Mouse (Mus musculus) testis, postnatal 14 days (tissue): Measurements from ENCODE around the gene Pitpna.
A peak's percentile ranks its signal among the peaks of the same experiment; 100 is the strongest.
"Not testable (repeated sequence)": the region's sequence is repeated elsewhere in the genome, so short reads cannot be mapped to it uniquely, and the experiment has no call there.

ENCODE experiments used
- DNase-seq: peaks from one replicate; pipeline ENCODE4 v3.0.0; 2021; ENCODE audit warnings: low spot score

The Pitpna gene

DNA sequence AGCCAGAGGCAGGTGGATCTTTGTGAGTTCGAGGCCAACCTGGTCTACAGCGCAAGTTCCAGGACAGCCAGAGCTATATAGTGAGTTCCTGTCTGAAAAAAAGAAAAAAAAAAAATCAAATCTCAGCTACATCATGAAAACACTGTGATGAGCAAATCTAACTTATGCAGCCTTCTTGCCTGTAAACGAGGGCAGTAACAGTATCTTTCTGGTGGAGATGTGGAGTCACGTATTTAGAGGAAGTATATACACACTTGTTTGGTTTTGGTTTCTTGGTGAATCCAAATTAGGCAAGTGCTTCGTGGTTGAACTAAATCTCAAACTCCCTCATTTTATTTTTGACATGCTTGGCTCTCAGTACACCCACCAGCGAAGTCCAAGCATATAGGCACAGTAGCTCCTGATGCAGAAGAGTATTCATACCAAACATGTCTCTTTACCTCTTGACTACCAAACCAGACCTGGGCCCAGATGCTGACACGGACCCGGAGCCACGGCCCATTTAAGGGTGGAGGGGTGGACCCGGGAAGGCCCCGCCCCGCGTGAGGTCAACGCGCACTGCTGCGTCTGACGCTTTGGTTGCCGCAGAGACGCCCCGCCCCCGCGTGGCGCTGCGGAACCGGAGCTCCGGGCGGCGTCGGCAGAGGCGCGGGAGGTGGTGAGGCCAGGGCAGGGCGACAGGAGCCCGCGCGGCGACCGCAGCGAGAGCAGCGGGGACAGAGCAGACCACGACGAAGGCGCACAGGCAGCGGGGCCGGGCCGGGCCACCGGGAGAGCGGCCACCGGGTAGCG lies at the start of gene Pitpna:
Gene Pitpna (plus strand): TSS at position 605 of the 792 bp plus-strand sequence.
- peak; percentile 92 for DNase-seq

DNA sequence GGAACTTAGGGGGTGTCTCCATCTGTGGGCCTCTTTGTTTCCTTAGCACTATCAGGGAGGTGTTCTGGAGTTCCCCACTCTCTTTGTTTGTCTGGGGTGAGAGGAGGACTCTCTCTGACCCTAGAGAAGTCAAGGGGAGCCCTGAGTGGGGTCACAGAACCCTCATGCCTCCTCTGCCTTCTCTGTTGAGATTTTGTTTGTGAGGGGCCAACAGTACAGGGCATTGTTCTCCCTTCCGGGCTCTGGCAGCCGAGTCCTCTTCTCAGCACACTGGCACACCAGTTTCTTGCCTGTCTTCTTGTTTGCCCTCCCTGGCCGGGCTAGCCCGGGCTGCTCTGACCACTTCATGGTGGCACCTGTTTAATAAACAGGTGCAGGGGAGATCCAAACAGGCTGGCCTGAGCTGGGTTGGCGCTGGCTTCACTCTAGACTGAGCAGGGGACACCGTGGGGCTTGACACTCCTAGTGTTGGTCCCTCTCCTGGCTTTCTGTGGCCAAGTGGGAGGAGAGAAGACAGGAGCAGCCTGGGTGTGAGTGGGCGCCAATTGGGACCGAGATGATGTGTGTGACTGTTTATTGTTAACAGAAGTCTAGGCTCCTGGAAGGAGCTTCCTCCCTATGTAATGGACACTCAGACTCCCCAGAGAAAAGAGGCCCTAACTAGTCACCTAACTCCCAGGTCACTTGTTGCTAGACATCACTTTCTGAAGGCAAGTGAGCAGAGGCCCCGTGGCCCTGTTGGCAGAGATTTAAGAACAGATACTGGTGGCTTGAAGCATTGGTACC lies 49.5 kb upstream of the Pitpna start:
- no peak for DNase-seq

DNA sequence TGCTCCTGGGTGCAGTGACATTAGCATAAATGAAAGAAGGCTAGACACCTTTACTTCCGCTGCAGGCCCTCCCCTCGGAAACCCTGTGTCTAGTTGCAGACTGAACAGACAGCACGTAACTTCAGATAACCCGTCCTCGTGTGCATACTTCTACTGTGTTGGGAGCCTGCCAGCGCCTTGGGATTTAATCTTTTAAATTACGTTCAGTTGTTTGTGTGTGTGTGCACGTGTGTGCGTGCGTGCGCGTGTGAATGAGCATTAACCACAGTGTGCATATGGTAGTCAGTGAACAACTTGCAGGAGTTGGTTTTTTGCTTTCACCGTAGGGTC lies 49.0 kb upstream of the Pitpna start:
- DNase-seq: no peak

DNA sequence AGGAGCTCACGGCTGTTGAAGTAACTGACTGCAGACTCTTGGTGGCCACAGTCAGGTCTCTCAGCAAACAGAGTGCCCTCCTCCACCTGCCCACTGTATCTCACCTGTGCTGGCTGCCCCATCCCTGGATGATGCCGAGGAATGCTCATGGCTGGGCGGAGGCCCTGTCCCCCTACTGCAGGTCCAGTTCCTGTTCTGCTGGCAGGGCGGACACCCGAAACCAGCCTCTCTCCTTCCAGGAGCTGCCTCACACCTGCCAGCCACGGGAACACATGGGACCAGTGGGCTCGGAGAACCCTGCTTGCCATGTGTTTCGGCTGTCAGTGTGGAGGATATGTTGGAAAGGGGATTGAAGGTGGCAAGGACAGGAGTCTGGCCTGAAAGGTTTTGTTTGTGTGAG lies 47.7 kb upstream of the Pitpna start:
- DNase-seq: no peak

DNA sequence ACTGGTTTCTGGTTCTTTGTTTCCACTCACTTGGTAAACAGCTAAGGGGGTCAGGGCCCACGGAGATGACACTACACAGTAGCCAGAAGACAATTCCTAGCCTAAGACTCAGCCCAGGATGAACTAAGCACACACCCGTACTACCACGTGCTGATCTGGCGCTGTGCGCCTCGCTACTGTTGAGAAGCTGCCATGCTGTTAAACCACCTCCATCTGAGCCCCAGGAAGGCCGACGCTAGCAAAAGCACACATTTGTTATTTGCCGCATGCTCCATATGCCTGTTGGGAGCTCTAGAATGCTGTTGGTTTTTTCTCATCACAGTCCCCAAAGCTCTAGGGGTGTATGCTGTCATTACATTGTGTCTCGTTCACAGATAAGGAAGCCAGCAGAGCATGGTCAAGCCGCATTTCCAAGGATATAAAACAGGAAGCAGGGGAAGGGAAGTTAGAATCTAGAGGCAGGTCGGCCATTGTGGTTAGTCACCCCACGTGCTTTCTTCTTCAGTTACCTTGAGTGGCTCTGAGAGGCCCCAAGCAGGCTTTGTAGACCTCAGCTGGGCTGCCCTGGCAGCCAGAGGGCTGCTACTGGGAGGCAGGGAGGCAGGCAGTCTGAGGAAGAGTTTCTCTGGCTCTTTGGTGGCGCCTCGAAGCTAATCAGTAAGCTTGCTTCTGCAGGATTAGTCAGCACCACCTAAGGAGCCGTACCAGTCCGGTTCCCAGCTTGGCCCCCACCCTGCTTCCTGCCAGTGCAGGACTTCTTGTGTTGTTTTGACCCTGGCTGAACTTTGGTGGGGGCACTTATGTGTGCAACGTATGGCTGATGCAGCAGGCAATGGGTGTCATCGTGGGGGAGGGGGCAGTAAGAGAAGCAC lies 47.0 kb upstream of the Pitpna start:
- DNase-seq: no peak

DNA sequence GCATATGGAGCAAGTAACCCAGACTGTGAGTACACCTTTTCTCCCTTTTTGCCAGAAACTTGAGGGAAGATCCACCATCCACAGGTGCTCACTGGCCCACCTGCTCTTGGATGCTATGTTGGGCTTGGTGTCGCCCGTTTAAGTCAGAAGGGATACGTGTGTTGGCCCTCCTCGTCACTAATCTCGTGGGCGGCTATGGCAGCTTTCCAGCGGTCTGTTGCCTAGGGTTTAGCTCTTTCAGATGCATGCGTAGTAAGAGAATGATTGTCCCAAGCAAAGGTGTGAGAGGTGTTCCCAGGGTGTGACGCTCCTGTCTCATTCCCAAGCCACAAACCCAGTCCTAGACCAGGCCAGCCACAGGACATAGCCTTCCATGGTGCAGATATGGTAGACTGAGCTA lies 43.2 kb upstream of the Pitpna start:
- no peak for DNase-seq

DNA sequence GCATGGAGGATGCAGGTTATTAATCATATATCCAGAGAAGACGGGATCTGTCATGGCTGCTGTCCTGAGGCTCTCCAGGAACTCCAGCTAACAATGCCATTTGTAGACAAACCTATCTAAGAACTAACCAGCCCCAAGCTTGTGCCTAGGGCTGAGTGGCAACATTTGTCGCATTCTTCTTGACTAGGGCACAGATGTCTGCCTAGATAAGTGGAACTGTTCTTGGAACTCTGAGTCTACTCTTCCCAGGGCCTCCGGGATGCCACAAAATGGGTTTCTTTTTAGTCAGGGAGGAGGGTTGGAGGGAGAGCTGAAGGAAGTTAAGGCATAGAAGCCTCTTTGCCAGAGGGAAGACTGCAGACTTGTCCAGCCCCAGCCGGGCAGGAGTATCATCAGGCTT lies 41.8 kb upstream of the Pitpna start:
- DNase-seq: no peak

DNA sequence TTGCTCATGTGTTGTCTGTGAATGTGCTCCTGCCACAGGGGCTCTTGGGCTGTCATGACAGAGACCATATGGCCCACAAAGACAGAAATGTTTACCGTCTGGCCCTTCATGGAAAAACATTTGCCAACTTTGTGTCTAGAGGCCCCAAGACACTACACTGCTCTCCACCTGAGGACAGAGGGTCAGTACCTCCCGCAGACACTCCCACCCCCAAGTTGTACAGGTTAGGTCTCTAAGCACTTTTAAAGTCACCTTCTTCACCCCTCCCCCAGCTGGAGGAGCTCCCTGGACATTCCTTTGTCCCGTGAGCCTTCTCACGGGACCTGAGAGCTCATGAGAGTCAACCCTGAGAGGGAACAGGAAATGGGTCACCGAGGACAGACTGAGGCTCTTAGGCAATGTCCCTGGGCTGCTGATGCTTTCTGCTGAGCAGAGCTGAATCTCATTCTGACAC lies 38.2 kb upstream of the Pitpna start:
- no peak for DNase-seq

DNA sequence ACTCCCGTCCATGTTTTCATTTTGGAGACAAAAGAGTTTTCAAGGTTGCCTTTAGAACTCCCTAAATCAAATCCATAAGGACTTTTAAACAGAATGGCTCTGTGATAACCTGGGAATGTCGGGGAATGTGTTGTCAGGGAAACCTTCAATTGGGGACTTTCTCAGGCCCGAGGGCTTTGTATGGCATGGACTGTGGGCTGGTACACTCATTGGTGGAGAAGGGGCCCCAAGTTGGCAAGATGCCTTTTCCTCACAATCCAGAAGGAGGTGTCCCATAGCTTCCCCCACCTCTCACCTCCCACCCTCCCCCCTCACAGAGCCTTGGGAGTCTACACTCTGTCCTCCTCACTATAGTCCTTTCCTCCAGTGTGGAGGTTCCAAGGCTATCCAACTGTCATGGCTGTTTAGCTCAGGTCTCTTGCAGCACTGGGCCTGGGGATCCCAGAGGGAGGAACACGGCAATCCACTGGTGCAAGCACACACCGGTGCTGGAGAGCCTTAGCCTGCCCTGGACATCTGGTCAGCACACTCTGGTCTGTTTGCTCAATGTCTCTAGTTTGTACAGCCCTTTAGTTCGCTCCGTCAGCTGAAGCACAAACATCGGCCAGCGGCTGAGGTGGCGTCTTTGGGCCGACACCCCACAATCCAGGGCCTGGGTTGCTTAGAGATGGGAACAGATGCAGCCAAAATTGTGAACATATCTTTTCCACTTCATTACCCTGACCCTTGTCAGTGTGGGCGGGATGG lies 37.5 kb upstream of the Pitpna start:
- peak; percentile 54 for DNase-seq

DNA sequence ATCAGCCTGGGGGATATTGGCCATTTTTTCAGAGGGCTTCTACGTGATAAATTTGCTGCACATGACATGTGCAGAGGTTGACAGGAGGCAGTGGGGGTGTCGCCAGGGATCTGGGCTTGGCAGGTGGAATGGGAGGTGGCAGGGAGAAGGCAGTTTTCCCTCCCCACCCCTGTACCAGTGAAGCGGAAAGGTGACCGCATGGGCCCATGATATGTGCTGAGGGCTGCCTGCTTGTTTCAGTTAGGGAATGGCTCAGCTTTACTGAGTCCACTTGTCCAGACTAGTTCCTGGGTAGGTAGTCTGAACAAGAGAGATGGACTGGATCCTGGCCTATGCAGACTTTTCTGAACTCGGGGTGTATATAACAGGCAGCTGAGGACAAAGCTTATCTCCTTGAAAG lies 36.6 kb upstream of the Pitpna start:
- no peak for DNase-seq

DNA sequence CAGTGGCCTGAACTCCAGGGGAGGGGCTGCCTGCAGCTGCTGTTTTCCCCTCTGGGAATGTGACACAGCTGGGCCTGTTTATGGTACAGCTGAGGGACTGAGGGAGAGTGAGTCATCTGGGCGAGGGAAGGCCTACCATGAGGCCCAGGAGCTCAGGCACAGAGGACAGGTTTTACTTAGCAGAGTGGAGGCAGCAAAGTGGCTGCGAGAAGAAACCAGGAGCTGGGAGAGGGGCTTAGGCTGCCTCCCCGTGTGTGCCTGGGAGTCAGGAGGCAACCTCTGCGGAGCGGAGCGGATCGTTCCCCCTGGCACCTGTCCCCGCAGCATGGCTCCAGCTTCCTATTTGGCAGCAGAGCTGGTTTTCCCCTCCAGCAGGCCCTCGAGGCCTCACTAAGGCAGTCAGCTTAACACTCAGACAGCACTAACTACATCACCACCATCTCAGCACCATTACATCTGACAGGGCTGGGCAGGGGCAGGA lies 35.9 kb upstream of the Pitpna start:
- DNase-seq: no peak

DNA sequence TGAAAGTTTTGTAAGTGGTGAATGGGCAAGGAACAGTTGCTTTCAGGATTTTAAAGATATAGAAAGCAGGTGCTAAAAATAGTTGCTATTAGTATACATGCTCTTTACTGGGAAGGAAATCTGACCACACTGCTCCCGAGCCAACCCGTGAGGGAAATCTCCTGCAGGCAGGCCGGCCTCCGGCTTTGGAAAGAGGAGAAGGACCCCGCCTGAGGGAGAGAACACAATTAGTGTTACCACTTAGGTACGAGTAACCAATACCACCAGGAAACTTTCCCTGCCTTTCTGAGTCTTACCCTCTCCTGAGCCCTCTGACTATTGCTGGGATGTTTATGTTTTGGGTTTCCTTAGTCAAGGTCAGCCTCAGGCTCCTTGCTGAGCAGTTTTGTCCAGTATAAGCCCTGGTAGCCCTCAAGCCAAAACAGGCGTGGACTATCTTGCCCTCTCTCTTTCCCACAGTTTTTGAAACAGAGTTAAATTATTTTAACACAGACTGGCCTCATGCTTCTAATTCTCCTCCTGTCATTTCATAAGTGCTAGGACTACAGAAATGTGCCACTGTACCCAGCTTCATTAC lies 34.9 kb upstream of the Pitpna start:
- DNase-seq: no peak

DNA sequence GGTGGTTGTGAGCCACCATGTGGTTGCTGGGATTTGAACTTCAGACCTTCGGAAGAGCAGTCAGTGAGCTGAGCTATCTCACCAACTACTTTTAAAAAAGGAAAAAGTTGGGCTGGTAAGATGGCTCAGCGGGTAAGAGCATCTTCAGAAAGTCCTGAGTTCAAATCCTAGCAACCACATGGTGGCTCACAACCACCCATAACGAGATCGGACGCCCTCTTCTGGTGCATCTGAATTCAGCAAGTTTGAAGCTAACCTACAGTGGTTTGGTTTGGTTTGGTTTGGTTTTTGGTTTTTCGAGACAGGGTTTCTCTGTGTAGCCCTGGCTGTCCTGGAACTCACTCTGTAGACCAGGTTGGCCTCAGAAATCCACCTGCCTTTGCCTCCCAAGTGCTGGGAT lies 31.9 kb upstream of the Pitpna start:
- not testable (repeated sequence) for DNase-seq

DNA sequence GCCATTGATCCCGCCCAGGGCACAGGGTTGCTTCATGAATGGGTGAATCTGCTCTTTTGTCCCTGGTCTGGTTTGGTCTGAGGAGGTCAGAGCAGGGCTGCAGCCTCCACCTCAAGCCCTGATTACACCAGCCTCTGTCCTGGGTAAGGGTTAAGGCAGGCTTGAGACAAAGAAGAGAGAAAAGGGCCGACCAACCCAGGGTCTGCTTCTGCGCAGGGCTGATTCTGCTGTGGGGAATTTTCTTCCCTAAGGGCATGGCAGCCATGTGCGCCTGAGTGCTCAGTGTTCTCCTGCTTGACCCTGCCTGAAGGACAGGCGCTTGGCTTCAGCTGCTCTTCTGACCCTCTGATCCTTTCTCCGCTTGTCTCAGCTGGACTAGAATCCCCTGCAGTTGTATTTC lies 30.8 kb upstream of the Pitpna start:
- no peak for DNase-seq

DNA sequence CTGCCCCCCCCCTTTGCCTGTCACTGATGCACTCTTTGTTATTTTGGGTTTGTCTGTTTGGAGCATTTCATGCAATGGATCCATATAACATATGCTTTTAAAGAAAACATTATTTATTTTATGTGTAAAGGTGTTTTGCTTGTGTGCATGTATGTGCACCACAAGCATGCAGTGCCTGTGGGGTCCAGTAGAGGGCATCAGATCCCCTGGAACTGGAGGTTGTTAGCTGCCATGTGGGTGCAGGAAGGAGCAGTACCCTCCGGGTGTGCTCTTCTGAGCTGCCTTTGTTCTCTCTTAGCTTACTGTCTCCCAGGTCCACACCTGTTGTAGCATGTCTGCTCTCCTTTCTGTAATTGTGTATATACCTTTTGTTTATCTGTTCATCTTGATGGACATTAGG lies 29.8 kb upstream of the Pitpna start:
- DNase-seq: no peak

DNA sequence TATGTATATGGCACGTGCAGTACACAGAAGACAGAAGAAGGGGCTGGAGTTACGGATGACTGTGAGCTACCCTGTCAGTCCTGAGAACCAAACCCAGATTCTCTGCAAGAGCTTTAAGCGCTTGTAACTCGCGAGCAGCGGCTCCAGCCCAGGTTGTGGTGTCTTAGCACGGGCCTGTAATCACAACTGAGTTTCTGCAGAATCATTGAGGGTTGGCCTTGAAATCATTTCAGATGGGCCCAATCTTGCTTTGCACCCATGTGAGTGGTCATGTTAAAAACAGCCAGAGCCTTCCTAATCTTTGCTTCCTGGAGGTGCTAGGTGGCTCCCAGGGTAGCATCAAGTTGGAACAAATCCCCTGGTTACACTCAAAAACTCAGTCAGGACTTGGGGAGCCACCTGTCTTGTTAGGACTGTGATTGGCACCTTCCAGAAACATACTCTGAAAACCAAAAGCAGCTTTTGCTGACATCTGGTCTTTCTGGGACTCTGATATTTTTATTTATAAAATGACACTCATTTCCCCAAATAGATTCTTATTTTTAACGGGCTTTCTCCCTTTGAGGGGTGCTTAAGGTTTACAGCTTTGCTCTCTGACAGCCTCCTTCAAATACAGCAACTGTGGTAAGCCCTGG lies 27.9 kb upstream of the Pitpna start:
- no peak for DNase-seq

DNA sequence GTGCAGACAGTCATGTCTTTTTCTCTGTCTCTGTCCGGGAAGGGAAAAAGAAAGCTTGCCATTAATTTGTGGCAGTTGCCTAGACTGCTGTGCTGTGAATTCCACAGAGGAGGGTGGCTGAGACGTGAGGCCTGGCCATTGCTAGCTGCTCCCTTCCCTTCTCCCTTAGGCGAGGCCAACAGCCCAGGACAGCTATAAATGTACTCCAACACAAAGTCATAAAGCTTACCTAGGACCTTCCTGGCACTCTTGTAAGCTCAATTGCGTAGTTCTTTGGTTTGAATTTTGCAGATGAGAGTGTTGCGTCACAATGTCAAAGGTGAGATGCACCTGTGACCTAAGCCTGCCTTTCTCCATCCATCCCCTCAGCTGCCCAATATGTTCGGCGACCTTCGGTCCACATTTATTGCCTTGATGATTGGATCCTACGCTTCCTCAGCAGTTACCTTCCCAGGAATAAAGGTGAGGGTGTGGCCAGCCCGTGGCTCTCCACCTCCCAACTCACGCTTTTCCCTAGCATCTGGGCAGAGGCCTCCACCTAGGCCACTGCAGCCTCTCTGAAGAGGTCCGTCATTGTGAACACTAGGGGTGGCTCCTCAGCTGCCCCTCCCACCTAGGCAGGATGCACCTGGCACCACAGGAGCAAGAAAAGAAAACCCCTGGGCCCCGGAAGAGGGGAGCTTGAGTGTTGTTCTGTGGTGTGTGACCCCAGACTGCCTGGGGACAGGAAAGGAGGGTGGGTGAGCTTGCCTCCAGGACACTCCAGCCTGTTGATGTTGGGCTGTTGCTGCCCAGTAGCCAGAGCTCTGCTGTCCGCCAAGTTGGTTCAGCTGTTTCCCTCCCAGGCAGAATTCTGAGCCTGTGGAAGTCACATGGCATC lies 27.1 kb upstream of the Pitpna start:
- no peak for DNase-seq

DNA sequence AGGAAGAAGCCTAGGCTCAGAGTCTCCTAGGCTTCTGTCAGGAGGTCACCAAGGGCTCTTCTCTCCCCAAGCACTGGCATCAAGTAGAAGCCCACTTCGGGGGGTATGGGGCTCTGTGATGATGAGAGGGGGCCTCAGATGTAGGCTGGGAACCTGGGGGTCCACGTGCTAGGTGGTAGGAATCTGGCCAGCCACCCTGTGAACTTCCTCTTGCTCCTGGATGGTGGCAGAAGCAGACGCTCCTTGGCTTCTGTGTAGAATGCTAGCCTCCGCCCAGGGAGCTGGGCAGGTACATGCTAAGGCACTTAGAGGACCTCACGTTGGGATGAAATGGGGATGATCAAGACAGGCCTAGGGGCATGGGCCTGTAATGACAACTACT lies 26.5 kb upstream of the Pitpna start:
- no peak for DNase-seq

DNA sequence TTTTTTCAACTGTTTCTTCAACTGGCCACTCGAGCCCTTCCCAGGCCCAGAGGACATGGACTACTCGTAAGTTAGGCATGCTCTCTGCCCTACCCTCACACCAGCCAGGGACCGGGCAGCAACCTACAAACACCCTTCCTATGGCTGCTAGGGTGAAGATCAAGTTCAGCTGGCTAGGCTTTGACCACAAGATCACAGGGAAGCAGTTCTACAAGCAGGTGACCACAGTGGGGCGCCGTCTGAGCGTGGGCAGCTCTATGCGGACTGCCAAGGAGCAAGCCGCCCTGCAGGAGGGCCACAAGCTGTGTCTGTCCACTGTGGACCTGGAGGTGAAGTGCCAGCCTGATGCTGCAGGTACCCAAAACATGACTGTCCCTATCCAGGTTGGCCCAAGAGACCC lies 25.1 kb upstream of the Pitpna start:
- no peak for DNase-seq
